Mouse (Mus musculus) activated CD4-positive, CD25-positive, alpha-beta regulatory T cell, adult 4 months (primary cell): ENCODE data around the gene She. TPM values are rescaled to one million over a fixed set of nuclear protein-coding genes. Genes with fewer than 3 reads are reported as not detected.
A peak's percentile ranks its signal among the peaks of the same experiment; 100 is the strongest.
"Not testable (repeated sequence)": the region's sequence is repeated elsewhere in the genome, so short reads cannot be mapped to it uniquely, and the experiment has no call there.

Experiments used
- ATAC-seq: one replicate; pipeline ENCODE4 v1.8.0; 2017
- polyA plus RNA-seq, 2 experiments: library from polyadenylated mRNA; unstranded; fragments of 100-300 nt; shearing (Covaris generic); gene quantifications; one replicate each; pipeline ENCODE4 v1.2.1; 2017

The She gene
- polyA plus RNA-seq, 2 experiments from 2014 or later: 8.7 to 10.2 TPM

GRCm38 (mm10) chr3:89818605-89819004 lies 12.6 kb upstream of the She start:
- no peak for ATAC-seq

GRCm38 (mm10) chr3:89819897-89820296 lies 11.3 kb upstream of the She start:
- ATAC-seq: peak; percentile 81

GRCm38 (mm10) chr3:89820311-89821095 lies 10.7 kb upstream of the She start:
- ATAC-seq: no peak

GRCm38 (mm10) chr3:89821096-89821513 lies 10.1 kb upstream of the She start:
- ATAC-seq: peak; percentile 53

- no peak for ATAC-seq
These were observed 9.4 kb upstream of the She start for GRCm38 (mm10) chr3:89821548-89822480.

- ATAC-seq: peak; percentile 34
These were observed 7.6 kb upstream of the She start for GRCm38 (mm10) chr3:89823594-89823993.

- no peak for ATAC-seq
These were observed 4.9 kb upstream of the She start for GRCm38 (mm10) chr3:89826295-89826694.

- ATAC-seq: no peak
These were observed 4.2 kb downstream of the She start for GRCm38 (mm10) chr3:89835362-89835761.

- no peak for ATAC-seq
These were observed 11.1 kb downstream of the She start for GRCm38 (mm10) chr3:89842258-89842657.

- ATAC-seq: no peak
These were observed 12.0 kb downstream of the She start for GRCm38 (mm10) chr3:89843148-89843547.

- no peak for ATAC-seq
These were observed 14.6 kb downstream of the She start for GRCm38 (mm10) chr3:89845814-89846213.

GRCm38 (mm10) chr3:89847126-89847525 lies 16.0 kb downstream of the She start:
- no peak for ATAC-seq

- ATAC-seq: no peak
These were observed 16.4 kb downstream of the She start for GRCm38 (mm10) chr3:89847596-89847995.

- ATAC-seq: no peak
These were observed 16.9 kb downstream of the She start for GRCm38 (mm10) chr3:89848083-89848482.

- no peak for ATAC-seq
These were observed 22.6 kb downstream of the She start for GRCm38 (mm10) chr3:89853752-89854151.

- ATAC-seq: no peak
These were observed 26.2 kb downstream of the She start for GRCm38 (mm10) chr3:89857353-89857752.

GRCm38 (mm10) chr3:89858123-89858522 lies 27.0 kb downstream of the She start:
- peak; percentile 17 for ATAC-seq

GRCm38 (mm10) chr3:89858888-89859287 lies 27.7 kb downstream of the She start:
- no peak for ATAC-seq

GRCm38 (mm10) chr3:89859936-89860335 lies 28.8 kb downstream of the She start:
- peak; percentile 37 for ATAC-seq

- ATAC-seq: no peak
These were observed 29.2 kb downstream of the She start for GRCm38 (mm10) chr3:89860343-89860742.

- no peak for ATAC-seq
These were observed 29.9 kb downstream of the She start for GRCm38 (mm10) chr3:89861070-89861469.

GRCm38 (mm10) chr3:89862182-89862761 lies 31.1 kb downstream of the She start:
- ATAC-seq: peak; percentile 11

GRCm38 (mm10) chr3:89863276-89863675 lies 32.1 kb downstream of the She start:
- not testable (repeated sequence) for ATAC-seq
